Mouse (Mus musculus): ENCODE results near the gene Tnfrsf8. TPM values are rescaled to one million over a fixed set of nuclear protein-coding genes. Genes with fewer than 3 reads are reported as not detected.
A peak's percentile ranks its signal among the peaks of the same experiment; 100 is the strongest.
"Not testable (repeated sequence)": the region's sequence is repeated elsewhere in the genome, so short reads cannot be mapped to it uniquely, and the experiment has no call there.

Gene Tnfrsf8
- 10 to 100 TPM in 1 of 2 experiments, 1 to 10 TPM in 1; 6.3 to 14.2 TPM for polyA plus RNA-seq (2017; shearing (Covaris generic))

DNA sequence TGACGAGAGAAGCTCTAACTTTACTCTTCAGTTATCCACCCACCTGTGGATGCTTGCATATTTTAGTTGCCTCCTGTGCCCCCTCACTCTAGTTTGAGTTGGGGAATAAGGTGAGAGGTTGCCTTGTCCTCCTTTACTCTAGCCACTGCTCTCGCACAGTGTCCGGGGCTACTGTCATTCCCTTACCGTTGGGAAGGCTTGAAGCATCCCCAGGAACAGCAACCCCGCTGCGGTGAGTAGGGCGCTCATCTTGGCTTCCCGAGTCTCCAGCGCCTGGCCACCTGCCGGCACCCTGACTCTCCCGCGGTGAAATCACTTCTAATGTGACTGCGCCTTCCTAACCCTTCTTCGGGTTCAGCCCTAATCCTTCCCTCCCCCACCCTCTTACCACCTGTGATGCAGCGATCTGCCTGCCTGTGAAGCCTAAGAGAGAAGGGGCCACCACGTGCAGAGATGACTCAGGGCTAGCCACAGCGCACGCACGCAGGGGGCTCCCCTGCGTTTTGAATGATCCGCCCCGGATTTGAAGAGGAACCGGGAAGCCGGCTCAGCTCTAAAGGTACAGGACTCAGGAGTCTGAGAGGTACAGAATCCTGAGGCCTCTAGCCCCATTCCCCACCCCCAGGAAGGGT lies at the start of gene Tnfrsf8:
TSS of gene Tnfrsf8 (minus strand) at position 329 of the 632 bp plus-strand sequence.
- peak; percentile 68 for ATAC-seq

- ATAC-seq = not testable (repeated sequence)
Measured at GRCm38 (mm10) chr4:145361635-145362034, 46.7 kb upstream of the Tnfrsf8 start.

- peak; percentile 94 for ATAC-seq
Measured at GRCm38 (mm10) chr4:145361065-145361464, 46.1 kb upstream of the Tnfrsf8 start.

- no peak for ATAC-seq
Measured at GRCm38 (mm10) chr4:145360567-145360966, 45.6 kb upstream of the Tnfrsf8 start.

DNA sequence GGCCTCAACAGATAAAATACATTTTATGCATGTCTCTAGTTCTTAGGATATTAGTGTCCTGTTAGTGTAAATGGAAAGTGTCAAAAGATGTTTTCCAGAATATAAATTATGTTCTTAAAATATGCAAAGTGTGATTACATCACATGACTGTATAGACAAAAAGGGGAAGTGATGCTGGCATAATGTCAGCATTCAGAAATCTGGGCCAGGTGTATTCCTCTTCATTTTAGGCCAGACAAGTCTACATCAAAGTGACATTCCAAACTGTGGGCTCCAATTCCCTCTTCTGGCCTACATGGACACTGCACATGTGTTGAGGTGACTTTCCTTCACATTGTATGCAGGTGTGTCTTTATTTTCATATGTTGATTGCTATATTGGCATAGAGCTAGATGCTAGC lies 41.3 kb upstream of the Tnfrsf8 start:
- ATAC-seq = no peak

DNA sequence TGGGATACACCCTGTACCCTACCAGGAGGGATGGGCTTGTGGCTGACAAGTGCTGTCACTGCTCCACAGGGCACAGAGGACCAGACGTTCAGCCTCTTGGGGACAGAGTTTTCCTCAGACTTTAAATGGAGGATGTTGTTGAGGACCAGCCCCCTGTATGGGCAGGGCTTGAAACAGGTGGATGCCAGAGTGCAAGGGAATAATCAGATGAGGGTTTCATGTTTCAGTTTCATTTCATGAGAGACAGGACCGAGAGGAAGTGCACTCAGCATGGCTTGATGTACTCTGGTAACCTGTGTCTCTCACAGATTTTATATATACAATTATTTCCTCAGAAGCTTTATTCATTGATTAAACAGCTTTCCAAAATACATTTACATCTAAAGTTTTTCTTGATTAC lies 38.9 kb upstream of the Tnfrsf8 start:
- ATAC-seq = peak; percentile 99

DNA sequence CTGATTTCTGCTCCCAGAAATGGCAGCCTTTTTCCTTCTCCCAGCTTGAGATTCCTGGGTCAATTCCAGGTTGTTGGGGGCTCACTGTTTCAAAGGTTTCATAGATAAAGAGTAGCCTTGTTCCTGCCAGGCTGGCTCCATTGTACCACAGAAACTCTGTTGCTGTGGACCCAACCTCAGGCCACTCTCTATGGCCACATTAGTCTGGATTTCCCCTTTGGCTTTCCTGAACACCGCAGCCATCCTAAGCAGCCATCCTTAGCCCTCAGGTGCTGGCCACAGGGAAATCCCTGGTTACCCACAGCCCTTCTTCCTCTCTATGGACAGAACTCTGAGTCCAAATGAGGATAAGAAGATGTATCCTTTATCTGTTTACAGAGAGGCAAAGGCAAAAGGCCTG lies 30.0 kb upstream of the Tnfrsf8 start:
- ATAC-seq = no peak

DNA sequence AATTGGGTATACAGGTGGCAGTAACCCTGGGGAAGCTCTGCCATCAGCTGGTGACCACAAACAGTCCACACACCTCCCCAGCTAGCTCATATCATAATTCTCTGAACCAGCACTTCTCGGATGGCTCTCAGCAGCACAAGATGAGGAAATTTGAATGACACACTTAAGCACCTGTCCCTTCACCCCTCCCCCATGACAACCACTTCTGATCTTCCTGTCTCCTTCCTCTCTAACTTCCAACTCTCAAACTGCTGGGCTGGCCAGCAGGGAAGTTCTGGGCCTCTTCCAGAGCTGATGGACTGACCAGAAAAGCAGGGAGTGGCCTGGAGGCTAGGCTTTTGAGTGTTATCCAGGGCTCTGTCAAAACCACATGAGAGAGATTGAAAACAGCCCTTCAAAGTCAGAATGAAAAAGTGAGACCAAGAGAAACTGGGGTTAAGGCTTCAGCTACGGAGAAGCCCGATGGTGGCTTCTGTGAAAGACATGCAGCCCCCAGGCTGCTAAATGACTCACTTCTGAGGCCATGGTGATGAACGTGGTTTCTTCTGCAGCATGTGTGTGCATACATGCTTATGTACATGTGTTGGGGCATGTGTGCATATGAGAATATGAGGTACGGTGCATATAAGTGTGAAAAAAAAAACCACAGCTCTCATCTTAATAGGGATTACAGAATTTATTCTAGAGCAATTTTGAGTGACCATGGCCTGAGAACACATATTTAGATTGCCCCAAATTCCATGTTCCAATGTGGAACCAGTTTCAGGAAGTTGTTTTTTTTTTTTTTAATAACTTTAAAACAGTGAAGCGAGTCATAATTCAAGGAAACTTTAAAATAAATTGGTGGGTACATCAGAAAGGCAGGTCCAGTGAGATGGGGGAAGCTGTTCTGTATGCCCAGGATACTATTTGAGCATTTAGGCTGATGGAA lies 27.2 kb upstream of the Tnfrsf8 start:
- ATAC-seq = peak; percentile 81

DNA sequence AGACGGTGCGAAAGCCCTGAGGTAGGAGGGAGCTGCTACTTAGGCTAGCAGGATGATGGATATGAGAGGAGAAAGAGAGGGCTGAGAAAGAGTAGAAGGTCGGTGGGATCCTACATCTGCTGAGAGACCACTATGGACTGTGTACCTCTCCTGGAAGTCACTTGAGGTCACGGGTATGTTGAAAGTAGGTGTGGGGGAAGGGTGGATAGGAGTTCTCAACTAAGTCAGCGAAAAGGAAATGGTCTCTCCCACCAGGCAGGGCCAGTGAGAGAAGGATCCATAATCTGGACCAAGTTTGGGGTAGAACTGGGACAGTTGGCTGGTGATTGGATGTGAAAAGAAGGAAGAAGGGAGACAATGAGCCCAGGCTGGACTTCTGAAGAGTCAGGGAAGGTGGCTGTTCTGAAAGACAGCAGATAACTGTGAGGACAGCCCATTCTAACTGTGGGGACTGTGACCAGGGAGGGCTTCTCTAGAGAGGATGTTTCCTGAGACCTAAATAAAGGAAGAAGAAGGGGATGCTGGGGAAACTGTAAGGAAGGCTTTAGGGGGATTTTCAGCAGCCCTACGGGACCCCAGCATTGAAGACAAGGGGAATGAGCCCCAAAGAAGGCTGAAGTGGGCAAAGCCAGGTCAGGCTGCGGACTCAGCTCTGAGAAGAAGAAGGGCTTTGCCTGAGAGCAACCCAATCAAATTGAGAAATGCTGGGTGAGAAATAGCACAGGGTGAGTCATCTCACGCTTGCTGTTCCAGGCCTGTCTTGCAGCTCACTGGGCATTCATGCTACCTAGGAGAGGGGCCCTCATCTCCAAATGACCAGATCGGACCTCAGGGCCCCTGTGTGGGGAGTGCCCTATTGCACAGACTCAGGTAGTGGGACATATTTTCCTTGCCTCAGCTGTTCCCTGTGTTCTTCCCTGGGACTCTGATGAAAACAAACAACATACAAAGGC lies 23.2 kb upstream of the Tnfrsf8 start:
- ATAC-seq = no peak

GRCm38 (mm10) chr4:145336587-145336986 lies 21.6 kb upstream of the Tnfrsf8 start:
- no peak for ATAC-seq

DNA sequence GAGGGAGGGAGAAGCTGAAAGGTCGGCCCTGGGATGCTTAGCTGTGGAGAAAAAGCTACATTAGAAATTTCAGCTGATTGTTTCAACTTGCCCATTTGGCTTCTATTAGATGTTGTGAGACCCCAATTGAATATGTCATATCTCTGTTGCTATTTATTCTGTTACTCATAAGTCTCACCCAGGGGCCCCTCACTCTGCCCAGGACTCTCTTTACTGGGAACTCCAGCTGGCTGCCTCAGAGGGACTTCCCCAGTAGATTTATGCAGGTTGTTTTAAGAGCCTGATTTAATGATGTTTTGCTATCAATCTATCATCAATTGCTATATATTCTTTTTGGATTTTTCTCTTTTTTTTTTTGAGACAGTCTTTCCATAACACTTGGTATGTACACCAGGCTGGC lies 21.1 kb upstream of the Tnfrsf8 start:
- ATAC-seq = peak; percentile 73

GRCm38 (mm10) chr4:145323631-145324030 lies 8.7 kb upstream of the Tnfrsf8 start:
- ATAC-seq = no peak

DNA sequence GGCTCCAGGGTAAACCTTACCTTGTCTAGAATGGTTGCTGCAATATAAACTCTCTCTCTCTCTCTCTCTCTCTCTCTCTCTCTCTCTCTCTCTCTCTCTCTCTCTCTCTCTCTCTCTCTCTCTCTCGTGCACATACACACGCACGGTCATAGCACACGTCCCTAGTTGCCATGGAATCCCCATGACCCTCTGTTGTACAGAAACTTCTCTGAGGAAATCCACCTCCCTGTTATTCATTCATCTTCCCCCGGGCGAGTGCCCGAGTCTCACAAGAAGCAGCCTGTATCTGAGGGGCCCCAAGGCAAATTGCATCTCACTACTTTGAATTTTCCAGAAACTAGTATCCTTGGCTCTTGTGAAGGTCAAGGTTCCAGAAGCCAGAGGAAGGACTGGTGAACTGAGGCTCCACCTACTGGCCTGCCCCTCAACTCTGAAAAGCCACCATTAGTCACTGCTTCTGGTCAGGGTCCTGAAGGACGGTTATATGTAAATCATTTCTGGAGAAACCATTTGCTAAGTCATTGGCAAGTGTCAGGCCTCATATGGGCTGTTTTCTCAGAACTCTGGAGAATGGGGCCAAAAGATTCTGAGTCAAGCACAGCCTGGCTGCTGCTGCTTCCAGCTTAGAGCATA lies 8.1 kb upstream of the Tnfrsf8 start:
- ATAC-seq = no peak

DNA sequence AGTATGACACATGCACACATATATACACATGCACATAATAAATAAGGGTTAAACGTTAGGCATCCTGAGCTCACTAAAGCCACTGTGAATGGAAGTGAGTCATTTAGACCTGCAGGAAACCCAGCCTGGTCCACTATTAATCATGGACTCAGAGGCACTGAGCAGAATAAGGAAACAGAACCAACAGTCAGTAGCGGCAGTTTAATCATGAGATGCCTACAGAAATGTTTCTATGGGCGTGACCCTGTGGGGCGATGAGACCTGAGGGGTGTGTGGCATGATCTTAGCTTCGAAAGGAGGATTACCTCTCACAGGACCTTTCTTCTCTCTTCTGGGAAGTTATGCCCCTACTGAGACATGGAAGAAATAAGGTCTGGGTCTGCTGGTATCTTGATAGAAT lies 7.2 kb upstream of the Tnfrsf8 start:
- no peak for ATAC-seq

- no peak for ATAC-seq
Measured at GRCm38 (mm10) chr4:145320624-145321023, 5.7 kb upstream of the Tnfrsf8 start.

DNA sequence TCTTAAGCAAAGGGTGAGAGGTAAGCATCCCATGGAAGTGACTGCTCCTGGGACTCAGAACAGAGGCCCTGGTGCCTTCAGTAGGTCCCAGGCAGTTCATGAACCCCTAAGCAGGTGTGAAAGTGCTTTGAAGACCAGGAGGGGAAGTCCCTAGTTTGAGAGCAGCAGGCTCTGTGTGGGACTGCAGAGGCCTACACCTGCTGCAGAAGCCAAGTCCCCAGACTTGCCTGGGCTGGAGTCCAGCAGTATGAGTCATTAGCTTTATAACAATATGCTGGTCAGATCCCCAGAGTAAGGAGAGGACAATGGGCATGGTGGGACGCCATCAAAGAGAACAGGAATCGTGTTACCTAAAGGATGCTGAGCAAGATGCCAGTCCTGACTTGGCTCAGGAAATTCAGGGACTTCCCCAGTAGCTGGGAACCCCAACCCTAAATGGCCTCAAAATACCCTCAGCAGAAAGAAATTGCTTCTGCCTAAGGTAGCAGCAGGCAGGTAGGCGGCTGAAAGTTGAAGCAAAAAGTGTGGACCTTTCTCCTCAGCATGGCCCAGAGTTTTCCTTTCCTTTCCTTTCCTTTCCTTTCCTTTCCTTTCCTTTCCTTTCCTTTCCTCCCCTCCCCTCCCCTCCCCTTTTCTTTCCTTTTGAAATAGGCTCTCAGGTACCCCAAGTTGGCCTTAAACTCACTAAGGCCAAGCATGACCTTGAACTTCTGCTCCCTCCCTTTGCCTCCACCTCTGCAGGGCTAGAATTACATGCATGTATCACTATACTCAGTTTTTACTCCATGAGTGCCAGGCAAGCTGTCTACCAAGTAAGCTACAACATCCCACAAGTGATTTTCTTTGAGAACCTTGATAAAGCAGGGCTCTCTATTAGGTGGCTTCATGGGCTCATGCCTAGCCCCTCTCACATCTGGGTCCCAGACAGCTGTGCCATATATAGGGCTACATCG lies 4.6 kb upstream of the Tnfrsf8 start:
- ATAC-seq = peak; percentile 81

- ATAC-seq = no peak
Measured at GRCm38 (mm10) chr4:145316708-145317107, 1.7 kb upstream of the Tnfrsf8 start.

DNA sequence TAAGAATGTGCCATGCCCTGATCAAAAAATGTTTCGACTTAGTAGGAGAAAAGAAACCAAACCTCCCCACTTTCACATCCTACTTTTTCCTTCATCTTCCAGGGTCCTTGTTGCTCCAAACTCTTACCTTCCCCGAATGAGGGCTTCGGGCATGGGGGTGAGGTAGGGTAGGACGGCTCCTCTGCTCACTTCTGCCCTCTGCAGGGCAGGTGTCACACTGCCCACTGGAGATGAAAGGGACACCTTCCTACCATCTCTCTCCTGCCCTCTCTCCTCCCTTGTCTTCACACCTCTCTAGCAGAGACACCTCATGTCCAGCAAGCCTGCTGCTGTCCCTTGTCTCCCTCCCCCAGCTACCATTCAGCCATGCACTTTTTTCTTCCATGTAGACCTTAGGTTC lies 998 bp downstream of the Tnfrsf8 start:
- no peak for ATAC-seq

DNA sequence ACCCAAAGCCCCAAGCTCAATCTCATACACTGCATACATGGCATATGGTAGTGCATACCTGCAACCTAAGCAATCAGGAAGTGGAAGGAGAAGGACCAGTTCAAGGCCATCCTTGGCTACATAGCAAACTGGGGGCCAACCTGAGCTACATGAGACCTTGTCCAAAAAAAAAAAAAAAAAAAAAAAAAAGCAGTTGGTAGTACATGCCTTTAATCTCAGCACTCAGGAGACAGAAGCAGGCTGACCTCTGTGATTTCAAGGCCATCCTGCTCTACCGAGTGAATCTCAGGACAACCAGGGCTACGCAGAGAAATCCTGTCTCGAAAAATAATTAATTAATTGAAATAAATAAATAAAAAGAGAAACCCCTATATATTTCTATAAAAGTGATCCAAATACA lies 1.7 kb downstream of the Tnfrsf8 start:
- no peak for ATAC-seq

GRCm38 (mm10) chr4:145312530-145312929 lies 2.4 kb downstream of the Tnfrsf8 start:
- ATAC-seq = peak; percentile 57

DNA sequence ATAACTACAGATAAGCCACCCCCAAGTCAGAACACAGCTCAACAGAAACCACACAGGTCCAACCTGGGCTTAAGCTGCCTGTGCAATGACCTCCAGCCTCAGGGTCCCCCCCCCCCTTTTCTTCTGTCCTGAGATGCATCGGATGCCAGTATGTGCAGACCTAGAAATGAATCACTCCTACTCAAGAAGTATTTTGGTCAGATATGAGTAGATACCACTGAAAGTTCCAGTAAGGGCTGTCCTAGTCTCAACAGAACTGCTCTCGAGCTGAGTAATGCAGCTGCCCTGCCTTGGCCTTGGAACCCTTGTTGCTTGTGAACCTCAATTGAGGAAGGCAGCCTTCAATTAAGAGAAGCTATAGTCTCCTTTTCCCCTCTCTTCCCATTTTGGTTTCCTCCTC lies 4.1 kb downstream of the Tnfrsf8 start:
- ATAC-seq = no peak

Data from activated CD4-positive, CD25-positive, alpha-beta regulatory T cell, adult 4 months (primary cell).